Mouse (Mus musculus) hindbrain, embryonic 13.5 days (tissue): Measurements from ENCODE around the gene Rabl3. TPM values are rescaled to one million over a fixed set of nuclear protein-coding genes. Genes with fewer than 3 reads are reported as not detected.
A peak's percentile ranks its signal among the peaks of the same experiment; 100 is the strongest.

Experiments
- ATAC-seq: fragments of 200-750 bp; cut with Nextera tagmentation; 2 replicates; pipeline ENCODE4 v1.8.0; 2017; ENCODE audit warnings: moderate TSS enrichment; ENCODE audit not compliant: low FRiP score
- H3K27ac ChIP-seq: fragments of 300-500 bp; sonication (generic); 2 replicates; pipeline ENCODE4 v1.5.1; 2015; ENCODE audit warnings: inconsistent platforms, mild to moderate bottlenecking, moderate library complexity
- H3K27me3 ChIP-seq: fragments of 300-500 bp; sonication (generic); 2 replicates; pipeline ENCODE4 v1.6.1; 2015; ENCODE audit warnings: mild to moderate bottlenecking, inconsistent platforms
- H3K36me3 ChIP-seq: fragments of 300-500 bp; sonication (generic); 2 replicates; pipeline ENCODE4 v1.6.1; 2015; ENCODE audit warnings: mild to moderate bottlenecking, inconsistent platforms
- H3K4me1 ChIP-seq: fragments of 300-500 bp; sonication (generic); replicated peaks from 2 replicates; pipeline ENCODE4 v1.6.1; 2015; ENCODE audit warnings: inconsistent platforms
- H3K4me2 ChIP-seq: fragments of 300-500 bp; sonication (generic); 2 replicates; pipeline ENCODE4 v1.6.1; 2015; ENCODE audit warnings: inconsistent platforms, mild to moderate bottlenecking, moderate library complexity
- H3K4me3 ChIP-seq: fragments of 300-500 bp; sonication (generic); 2 replicates; pipeline ENCODE4 v1.5.1; 2015; ENCODE audit warnings: mild to moderate bottlenecking, inconsistent platforms
- H3K9ac ChIP-seq: fragments of 300-500 bp; sonication (generic); 2 replicates; pipeline ENCODE4 v1.6.1; 2015; ENCODE audit warnings: mild to moderate bottlenecking, inconsistent platforms
- H3K9me3 ChIP-seq: fragments of 300-500 bp; sonication (generic); 2 replicates; pipeline ENCODE4 v1.6.1; 2016; ENCODE audit warnings: inconsistent platforms
- WGBS: fragments of 180-500 bp; shearing (Covaris S2); methylation state at CpG from one replicate; pipeline ENCODE4 v1.1.7; 2015; 5-methylcytosine and 5-hydroxymethylcytosine counted together
- polyA plus RNA-seq: library from polyadenylated mRNA; unstranded; fragments of >200 nt; fragmentation: Nextera tagmentation; extraction: Ambion mirVana; gene quantifications from 2 replicates; pipeline ENCODE4 v1.2.1, GENCODE M21; 2015

Gene Rabl3
- polyA plus RNA-seq, 1 experiment from 2014 or later: 20.5 TPM

GRCm38 (mm10) chr16:37520190-37521040 lies 19.3 kb upstream of the Rabl3 start:
- ATAC-seq: no peak
- no peak overlapping the region for H3K4me3 ChIP-seq
- H3K27me3 ChIP-seq: no peaks in the 10 kb centered on the region
- no peaks in the 10 kb centered on the region for H3K9me3 ChIP-seq
- no peaks in the 10 kb centered on the region for H3K4me1 ChIP-seq
- no peak overlapping the region for H3K9ac ChIP-seq
- H3K27ac ChIP-seq: no peak overlapping the region
- peaks cover 68% of the 10 kb centered on the region for H3K36me3 ChIP-seq
- 97% methylated on average over 2 of the region's 2 CpGs for WGBS
- no peak overlapping the region for H3K4me2 ChIP-seq

- no peaks in the 10 kb centered on the region for H3K9me3 ChIP-seq
- ATAC-seq: no peak
- no peak overlapping the region for H3K4me3 ChIP-seq
- 90% methylated on average over 7 of the region's 7 CpGs for WGBS
- H3K27me3 ChIP-seq: no peaks in the 10 kb centered on the region
- H3K9ac ChIP-seq: no peak overlapping the region
- H3K36me3 ChIP-seq: peaks cover 62% of the 10 kb centered on the region
- no peak overlapping the region for H3K4me2 ChIP-seq
- H3K4me1 ChIP-seq: no peaks in the 10 kb centered on the region; the same call in 1 of the 2 replicates
- no peak overlapping the region for H3K27ac ChIP-seq
Measured at GRCm38 (mm10) chr16:37522100-37522697, 17.5 kb upstream of the Rabl3 start.

DNA sequence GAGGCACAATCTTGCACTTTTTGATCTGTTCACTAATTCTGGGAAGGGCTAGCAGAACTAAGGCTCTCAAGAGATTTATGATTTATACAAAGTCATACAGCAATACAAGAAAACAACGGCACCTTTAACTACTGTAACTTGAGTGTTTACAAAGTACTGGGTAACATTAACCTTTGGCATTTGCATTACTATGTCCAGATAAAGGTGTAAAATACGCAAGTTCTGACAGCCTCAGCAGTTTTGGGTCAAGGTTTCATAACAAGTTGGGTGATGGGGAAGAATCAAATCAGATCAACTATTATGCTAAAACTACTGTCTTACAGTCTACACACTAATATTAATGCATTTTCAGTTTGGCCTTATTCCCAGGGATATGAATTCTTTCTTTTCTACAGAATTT lies 14.6 kb upstream of the Rabl3 start:
- no peaks in the 10 kb centered on the region for H3K9me3 ChIP-seq
- ATAC-seq: no peak
- H3K9ac ChIP-seq: no peak overlapping the region
- no peak overlapping the region for H3K4me2 ChIP-seq
- H3K27ac ChIP-seq: no peak overlapping the region
- WGBS: 98% methylated on average over 2 of the region's 2 CpGs
- H3K4me1 ChIP-seq: peaks cover 1% of the 10 kb centered on the region; the same call in 1 of the 2 replicates
- H3K36me3 ChIP-seq: peaks cover 45% of the 10 kb centered on the region
- H3K4me3 ChIP-seq: no peak overlapping the region
- H3K27me3 ChIP-seq: no peaks in the 10 kb centered on the region

GRCm38 (mm10) chr16:37526688-37527223 lies 12.9 kb upstream of the Rabl3 start:
- H3K9me3 ChIP-seq: no peaks in the 10 kb centered on the region
- H3K4me1 ChIP-seq: peaks cover 4% of the 10 kb centered on the region; the same call in 1 of the 2 replicates
- WGBS: 91% methylated on average over 3 of the region's 3 CpGs
- ATAC-seq: no peak
- no peak overlapping the region for H3K27ac ChIP-seq
- H3K4me2 ChIP-seq: no peak overlapping the region
- H3K36me3 ChIP-seq: peaks cover 30% of the 10 kb centered on the region
- H3K4me3 ChIP-seq: no peak overlapping the region
- no peaks in the 10 kb centered on the region for H3K27me3 ChIP-seq
- H3K9ac ChIP-seq: no peak overlapping the region

- Histone ChIP-seq H3K9me3 (no peaks in the 10 kb centered on the region), H3K27me3 (no peaks in the 10 kb centered on the region), H3K36me3 (peaks cover 13% of the 10 kb centered on the region), H3K27ac (no peak overlapping the region), H3K9ac (no peak overlapping the region), H3K4me3 (no peak overlapping the region), H3K4me2 (no peak overlapping the region), H3K4me1 (peaks cover 27% of the 10 kb centered on the region)
- WGBS: 87% methylated on average over 6 of the region's 6 CpGs
- no peak for ATAC-seq
Measured at GRCm38 (mm10) chr16:37530170-37530569, 9.5 kb upstream of the Rabl3 start.

DNA sequence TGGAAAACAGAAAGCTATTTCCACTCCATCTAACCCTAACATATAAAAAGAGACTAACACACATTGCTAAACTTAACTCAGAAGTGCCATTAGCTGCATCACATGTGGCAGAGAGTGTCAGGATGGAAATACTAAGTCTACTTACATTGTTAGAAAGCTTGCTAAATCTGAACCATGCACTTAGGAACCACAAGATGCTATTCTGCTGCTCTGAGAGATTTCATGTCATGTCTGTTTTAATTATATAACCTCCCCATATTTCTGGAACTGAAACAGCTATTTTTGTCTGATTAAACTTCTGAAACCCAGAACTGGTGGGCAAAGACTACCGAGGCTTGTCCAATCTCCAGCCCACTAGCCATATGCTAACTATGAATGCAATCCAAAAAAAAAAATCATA lies 7.6 kb upstream of the Rabl3 start:
- no peak overlapping the region for H3K27ac ChIP-seq
- H3K27me3 ChIP-seq: no peaks in the 10 kb centered on the region
- 90% methylated on average over 1 of the region's 1 CpGs for WGBS

GRCm38 (mm10) chr16:37533369-37534068 lies 6.2 kb upstream of the Rabl3 start:
- peaks cover 41% of the 10 kb centered on the region for H3K4me1 ChIP-seq
- WGBS: 91% methylated on average over 8 of the region's 8 CpGs
- peaks cover 18% of the 10 kb centered on the region for H3K36me3 ChIP-seq
- no peak overlapping the region for H3K9ac ChIP-seq
- H3K9me3 ChIP-seq: no peaks in the 10 kb centered on the region
- no peak overlapping the region for H3K4me3 ChIP-seq
- H3K4me2 ChIP-seq: no peak overlapping the region
- H3K27me3 ChIP-seq: no peaks in the 10 kb centered on the region
- ATAC-seq: no peak
- H3K27ac ChIP-seq: no peak overlapping the region

More for the DNA sequence above, 7.6 kb upstream of the Rabl3 start:
- peaks cover 18% of the 10 kb centered on the region for H3K36me3 ChIP-seq
- no peak overlapping the region for H3K9ac ChIP-seq
- no peak for ATAC-seq
- no peaks in the 10 kb centered on the region for H3K9me3 ChIP-seq
- peaks cover 30% of the 10 kb centered on the region for H3K4me1 ChIP-seq
- H3K4me2 ChIP-seq: no peak overlapping the region
- H3K4me3 ChIP-seq: no peak overlapping the region

GRCm38 (mm10) chr16:37539240-37539610 lies 460 bp upstream of the Rabl3 start:
- Histone ChIP-seq H3K4me1 (peaks cover 31% of the 10 kb centered on the region), H3K27ac (peak overlapping the region; percentile 93), H3K4me3 (peak overlapping the region; percentile 81), H3K36me3 (peaks cover 18% of the 10 kb centered on the region), H3K4me2 (peak overlapping the region; percentile 75), H3K9ac (peak overlapping the region; percentile 97), H3K9me3 (no peaks in the 10 kb centered on the region), H3K27me3 (no peaks in the 10 kb centered on the region)
- peak; percentile 53 for ATAC-seq
- under 1% methylated on average over 22 of the region's 22 CpGs for WGBS

DNA sequence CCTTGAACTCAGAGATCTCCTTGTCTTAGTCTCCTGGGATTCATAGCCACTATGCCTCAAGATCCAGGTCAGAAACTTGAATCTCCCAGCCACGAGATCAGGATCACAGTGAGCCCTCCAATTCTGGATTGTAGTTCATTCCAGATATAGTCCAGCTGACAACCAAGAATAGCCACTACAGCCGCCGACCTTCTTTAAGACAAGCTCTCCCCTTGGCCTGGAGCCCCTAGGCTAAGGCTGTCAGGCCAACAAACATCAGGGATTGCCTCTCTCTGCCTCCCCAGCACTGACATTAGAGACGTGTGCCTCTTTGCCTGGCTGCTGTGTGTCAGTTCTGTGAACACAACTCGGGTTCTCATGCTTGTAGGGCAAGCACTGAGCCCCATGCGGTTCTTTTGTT lies 1.1 kb downstream of the Rabl3 start:
- WGBS: 90% methylated on average over 6 of the region's 6 CpGs
- H3K27ac ChIP-seq: no peak overlapping the region
- H3K4me3 ChIP-seq: peak overlapping the region; percentile 81; the same call in 1 of the 2 replicates
- H3K9me3 ChIP-seq: no peaks in the 10 kb centered on the region
- no peak for ATAC-seq
- no peaks in the 10 kb centered on the region for H3K27me3 ChIP-seq
- peaks cover 27% of the 10 kb centered on the region for H3K4me1 ChIP-seq
- H3K36me3 ChIP-seq: peaks cover 6% of the 10 kb centered on the region
- peak overlapping the region; percentile 58 for H3K4me2 ChIP-seq
- peak overlapping the region; percentile 80; the same call in 1 of the 2 replicates for H3K9ac ChIP-seq

DNA sequence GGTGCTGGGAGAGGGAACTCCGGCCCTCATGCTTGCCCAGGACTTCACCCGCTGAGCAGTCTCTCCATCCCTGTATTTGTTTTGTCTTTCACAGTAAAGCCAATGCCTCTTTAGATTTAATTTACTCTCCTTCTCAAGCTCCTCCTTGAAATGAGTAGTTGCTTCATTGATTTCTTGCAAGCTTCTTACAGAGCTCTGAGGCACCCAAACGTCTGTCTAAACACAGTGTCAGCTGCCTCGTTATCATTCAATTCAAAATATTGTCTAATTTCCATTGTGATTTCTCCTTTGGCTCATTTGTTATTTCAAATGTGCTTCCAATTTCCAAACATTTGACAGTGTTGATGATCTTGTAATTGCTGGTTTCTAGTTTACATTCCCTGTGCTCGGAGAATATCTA lies 6.6 kb downstream of the Rabl3 start:
- H3K9me3 ChIP-seq: no peaks in the 10 kb centered on the region
- H3K27me3 ChIP-seq: no peaks in the 10 kb centered on the region
- H3K4me2 ChIP-seq: no peak overlapping the region
- H3K27ac ChIP-seq: peak overlapping the region; percentile 52
- ATAC-seq: no peak
- H3K36me3 ChIP-seq: peaks cover 6% of the 10 kb centered on the region
- no peak overlapping the region for H3K9ac ChIP-seq
- peaks cover 14% of the 10 kb centered on the region; the same call in 1 of the 2 replicates for H3K4me1 ChIP-seq
- 73% methylated on average over 5 of the region's 5 CpGs for WGBS
- H3K4me3 ChIP-seq: no peak overlapping the region

DNA sequence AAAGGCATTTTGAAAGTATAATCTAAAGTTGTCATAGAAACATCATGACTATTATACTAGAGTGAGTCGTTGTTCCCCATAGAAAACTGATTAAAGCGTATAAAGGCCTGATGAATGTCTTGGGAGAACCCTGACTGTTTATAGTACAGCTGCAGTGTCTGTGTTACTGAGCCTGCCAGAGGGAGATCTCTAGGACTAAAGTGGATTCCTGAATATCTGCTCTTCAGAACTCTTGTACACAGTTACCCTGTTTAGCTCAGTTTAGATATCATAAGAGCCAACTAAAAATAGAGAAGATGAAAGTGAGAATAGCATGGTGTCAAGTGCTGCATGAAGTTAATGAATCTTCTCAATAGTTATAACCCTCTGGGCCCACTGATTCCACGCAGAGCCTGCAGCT lies 10.6 kb downstream of the Rabl3 start:
- no peaks in the 10 kb centered on the region for H3K9me3 ChIP-seq
- H3K4me1 ChIP-seq: peaks cover 14% of the 10 kb centered on the region; the same call in 1 of the 2 replicates
- ATAC-seq: no peak
- H3K27ac ChIP-seq: no peak overlapping the region; the same call in 1 of the 2 replicates
- H3K36me3 ChIP-seq: no peaks in the 10 kb centered on the region
- 45% methylated on average over 3 of the region's 3 CpGs for WGBS
- no peaks in the 10 kb centered on the region for H3K27me3 ChIP-seq
- H3K4me2 ChIP-seq: no peak overlapping the region
- H3K4me3 ChIP-seq: no peak overlapping the region
- H3K9ac ChIP-seq: no peak overlapping the region

DNA sequence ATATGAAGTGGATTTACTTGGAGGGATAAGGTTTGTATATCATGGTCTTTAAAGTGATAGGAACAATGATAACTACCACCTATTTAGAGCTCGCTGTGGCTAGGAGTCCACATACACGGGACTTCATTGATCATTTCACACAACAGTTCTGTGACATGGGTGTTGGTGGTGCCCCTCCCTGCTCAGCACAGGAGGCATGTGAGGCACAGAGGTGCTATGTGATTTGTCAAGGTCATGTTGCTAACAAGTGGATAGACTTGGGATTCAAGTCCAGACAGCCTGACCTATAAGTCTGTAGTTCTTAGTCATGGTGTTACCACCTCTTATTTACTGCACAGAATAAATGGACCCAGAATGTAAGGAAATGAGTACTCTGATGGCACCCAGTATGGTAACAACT lies 11.3 kb downstream of the Rabl3 start:
- Histone ChIP-seq H3K4me1 (peaks cover 11% of the 10 kb centered on the region; the same call in 1 of the 2 replicates), H3K27me3 (no peaks in the 10 kb centered on the region), H3K27ac (no peak overlapping the region), H3K9ac (no peak overlapping the region), H3K9me3 (no peaks in the 10 kb centered on the region), H3K36me3 (no peaks in the 10 kb centered on the region), H3K4me2 (no peak overlapping the region), H3K4me3 (no peak overlapping the region)
- ATAC-seq: no peak
- WGBS: 79% methylated on average over 2 of the region's 2 CpGs
